Mouse (Mus musculus): ENCODE data around the gene P2rx4.

Gene P2rx4

DNA sequence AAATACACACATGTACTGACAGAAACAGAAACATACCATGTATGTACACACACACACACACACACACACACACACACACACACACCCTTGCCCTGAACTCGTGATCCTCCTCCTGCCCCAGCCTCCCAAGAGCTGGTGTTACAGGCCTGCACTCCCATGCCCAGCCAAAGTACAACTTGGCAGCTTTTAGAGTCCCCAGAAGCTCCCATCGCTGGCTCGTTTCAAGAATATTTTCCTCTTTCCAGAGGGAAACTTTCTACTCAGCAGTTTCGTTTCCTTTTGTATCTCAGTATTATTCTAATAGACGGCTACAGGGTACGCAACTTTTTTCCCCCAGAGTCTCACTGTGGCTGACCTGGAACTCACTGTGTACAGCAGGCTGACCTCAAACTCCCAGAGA lies 5.2 kb upstream of the P2rx4 start:
- no peak for DNase-seq (ENCODE audit: extremely low read depth, low read depth)

DNA sequence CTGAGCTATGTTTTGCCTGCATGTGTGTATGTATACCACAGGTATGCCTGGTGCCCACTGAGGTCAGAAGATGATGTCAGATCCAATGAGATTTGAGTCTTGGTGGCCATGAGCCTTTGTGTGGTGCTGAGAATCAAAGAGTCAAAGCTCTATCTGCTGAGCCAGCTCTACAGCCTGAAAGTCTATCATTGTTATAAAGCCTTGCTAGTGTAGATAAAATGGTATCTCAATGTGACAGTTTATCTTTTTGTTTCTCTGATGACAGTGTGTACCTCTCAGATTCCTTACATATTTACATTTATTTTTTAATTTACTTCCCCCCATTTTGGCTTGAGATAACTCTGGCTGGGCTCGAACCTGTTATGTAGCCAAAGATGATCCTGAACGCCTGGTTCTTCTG lies 3.8 kb upstream of the P2rx4 start:
- no peak for DNase-seq (ENCODE audit: extremely low read depth, low read depth)

DNA sequence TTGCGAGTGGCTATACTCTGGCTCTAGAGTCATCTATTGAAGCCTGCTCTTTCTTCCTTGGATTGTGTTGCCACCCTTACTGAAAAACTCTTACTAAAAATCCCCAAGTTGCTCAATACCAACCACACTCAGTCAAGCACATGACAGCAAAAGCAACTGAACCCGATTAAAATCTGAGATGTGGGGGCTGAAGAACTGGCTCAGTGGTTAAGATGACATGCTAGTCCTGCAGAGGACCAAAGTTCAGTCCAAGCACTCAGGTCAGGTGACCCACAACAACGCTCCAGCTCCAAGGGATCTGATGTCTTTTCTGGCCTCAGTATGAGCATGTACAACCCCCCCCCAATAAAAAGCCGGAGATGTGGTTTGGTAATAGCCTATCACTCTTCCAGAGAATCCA lies 2.8 kb upstream of the P2rx4 start:
- DNase-seq (ENCODE audit: extremely low read depth, low read depth), result no peak

DNA sequence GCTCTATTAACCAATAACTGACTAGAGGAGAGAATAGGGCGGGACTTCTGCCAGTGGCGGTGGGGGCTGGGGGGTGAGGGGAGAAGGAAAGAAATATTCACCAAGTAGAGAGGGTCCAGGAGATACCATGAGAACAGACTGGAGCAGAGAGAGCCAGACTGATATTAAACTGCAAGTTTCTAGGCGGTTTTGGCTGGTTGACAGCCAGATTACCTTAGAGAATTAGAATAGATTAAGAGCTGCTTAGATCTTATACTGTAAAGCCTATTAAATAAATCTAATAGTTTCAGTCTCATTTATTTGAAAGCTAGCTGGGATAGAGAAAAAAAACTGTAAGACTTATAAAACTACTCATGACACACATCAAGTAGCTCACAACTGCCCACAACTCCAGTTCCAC lies 2.2 kb upstream of the P2rx4 start:
- no peak for DNase-seq (ENCODE audit: extremely low read depth, low read depth)

DNA sequence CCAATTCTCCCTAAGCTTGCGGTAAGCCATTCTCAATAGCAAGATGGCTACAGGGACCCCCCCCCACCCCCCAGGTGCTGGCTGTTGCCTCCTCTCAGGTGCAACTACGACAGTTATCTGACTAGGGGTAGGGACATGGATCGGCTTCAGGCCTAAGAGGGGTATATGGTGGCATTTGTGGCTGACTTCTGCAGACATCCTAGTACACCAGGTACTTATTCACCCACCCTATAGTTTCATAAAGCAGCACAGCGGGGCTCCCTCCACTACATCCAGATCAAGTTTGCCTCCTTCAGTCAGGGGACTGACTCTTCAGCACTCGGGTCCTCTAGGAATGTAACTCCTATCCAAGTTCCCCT lies 448 bp upstream of the P2rx4 start:
- DNase-seq (ENCODE audit: extremely low read depth, low read depth), result no peak

DNA sequence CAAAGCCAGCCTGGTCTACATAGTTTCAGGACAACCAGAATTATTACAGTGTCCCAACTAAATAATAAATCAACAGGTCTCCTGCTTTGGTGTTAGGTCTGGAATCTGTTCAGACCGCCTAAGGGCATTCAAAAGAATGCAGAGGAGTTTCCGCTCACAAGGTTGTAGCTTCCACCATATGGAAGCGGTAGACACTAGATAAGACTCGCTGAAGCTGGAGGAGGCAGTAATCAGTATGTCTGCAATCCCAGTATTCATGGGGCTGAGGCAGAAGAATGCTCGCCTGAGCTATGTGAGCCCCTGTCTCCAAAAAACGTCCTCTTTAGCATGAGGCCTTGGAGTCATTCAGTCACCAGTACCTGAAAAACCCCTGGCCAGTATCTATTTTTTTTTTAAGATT lies 1.5 kb downstream of the P2rx4 start:
- DNase-seq (ENCODE audit: extremely low read depth, low read depth), result peak; percentile 58

DNA sequence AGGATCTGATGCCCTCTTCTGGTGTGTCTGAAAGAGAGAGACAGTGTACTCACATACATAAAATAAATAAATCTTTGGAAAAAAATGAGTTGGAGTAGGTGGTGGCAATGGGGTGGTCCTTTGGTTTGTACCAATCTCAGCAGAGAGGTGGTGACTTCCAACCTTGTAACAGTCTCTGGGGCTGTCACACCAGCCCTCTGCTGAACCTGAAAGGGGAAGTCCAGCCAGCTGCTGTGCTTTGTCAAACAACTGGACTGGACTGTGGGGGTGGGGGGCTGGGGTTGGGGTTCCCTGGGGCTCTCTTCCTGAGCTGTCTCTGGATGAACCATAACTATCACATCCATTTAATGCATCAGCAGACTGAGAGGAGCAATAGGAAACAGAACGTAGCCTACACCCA lies 8.4 kb downstream of the P2rx4 start:
- no peak for DNase-seq (ENCODE audit: extremely low read depth, low read depth)

DNA sequence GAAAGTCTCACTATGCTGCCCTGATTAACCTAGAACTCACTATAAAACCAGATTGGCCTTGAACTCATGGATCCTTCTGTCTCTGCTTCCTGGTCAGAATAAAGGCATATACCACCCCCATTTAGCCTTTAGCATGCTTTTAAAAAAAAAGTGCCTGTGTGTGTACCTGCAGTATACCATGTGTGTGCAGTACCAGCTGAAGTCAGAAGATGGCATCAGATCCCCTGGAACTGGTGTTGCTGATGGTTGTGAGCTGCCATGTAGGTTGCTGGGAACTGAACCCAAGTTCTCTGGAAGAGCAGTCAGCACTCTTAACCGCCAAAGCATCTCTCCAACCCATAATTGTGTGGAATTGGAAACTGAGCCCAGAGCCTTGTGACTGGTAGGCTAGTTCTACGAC lies 9.4 kb downstream of the P2rx4 start:
- no peak for DNase-seq (ENCODE audit: extremely low read depth, low read depth)

DNA sequence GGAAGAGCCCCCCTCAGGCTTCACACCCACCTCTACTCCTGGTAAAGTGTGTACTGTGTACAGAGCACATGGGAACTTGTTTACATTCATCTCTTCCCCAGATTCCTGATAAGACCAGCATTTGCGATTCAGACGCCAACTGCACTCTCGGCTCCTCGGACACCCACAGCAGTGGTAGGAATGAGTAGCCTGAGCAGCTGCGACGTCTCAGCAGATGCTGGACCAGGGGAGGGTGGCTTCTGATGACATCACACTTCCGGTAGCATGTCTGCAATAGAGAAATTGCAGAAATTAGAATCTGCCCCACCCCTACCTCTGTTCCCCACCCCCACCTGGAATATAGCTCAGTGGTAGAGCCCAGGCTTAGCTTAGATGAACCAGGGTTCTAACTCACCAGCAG lies 11.1 kb downstream of the P2rx4 start:
- no peak for DNase-seq (ENCODE audit: extremely low read depth, low read depth)

DNA sequence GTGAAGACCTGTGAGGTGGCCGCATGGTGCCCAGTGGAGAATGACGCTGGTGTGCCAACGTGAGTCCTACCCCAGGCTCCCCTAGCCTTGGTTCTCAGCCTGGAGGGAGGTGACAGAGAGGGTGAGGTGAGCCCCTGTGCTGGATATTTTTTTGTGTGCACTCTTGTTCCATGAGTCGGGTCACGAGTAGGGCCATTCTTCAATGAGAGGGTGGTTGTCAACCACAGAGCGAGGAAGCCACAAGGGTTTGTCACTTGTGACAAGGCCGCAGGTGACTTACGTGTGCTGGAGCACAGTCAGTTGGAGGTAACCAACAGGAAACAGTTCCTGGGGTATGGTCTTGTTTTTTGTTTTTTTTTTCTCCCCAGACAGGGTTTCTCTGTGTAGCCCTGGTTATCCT lies 11.8 kb downstream of the P2rx4 start:
- no peak for DNase-seq (ENCODE audit: extremely low read depth, low read depth)

DNA sequence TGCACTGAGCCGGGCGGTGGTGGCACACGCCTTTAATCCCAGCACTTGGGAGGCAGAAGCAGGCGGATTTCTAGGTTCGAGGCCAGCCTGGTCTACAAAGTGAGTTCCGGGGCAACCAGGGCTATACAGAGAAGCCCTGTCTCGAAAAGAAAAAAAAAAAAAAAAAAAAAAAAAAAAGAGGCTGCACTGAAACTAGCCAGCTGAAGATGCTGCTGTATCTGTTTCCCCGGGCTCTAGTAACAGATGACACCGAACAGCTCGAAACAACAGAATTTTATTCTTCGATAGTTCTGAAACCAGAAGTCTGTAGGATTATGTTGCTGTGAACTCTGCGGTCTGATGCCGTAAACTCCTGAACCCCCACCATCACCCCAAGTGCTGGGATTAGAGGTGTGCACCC lies 18.1 kb downstream of the P2rx4 start:
- DNase-seq (ENCODE audit: extremely low read depth, low read depth), result no peak

DNA sequence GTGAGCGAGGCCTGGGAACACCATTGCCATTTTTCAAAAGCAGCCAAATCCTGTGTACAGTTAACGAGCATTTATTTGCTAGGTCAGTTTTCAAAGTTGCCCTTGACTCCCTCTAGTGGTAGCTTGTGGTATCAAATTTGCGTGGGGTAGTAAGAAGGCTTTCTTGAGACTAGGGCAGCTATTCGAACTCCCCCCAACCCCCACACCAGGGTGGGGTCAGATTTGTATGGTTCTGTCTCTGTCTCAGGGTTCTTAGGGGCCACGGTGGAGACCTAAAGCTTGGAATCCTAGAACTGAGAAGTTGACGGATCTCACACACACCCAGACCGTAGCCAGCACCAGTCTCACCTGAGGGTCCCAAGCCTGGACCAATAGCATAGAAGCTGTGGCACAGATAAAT lies 18.7 kb downstream of the P2rx4 start:
- peak; percentile 62 for DNase-seq (ENCODE audit: extremely low read depth, low read depth)

DNA sequence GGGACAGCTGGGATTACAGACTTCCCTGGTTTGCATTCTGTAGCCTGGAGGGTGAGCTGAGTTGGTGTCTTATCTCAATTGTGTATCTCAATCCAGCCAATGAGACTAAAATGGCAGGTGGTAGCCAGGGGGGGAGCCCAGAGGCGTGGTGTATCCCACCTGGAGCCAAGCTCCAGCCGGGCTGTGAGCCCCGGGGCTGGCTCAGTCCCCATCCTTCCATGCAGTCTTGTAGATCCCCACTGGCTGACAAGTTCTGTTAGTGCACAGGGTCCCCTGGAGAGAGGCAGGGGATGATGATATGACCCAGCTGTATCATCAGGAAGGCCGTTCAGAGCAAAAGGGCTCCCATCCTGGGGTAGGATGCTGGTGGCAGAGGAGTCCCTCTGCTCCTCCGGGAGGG lies 19.3 kb downstream of the P2rx4 start:
- DNase-seq (ENCODE audit: extremely low read depth, low read depth), result no peak

DNA sequence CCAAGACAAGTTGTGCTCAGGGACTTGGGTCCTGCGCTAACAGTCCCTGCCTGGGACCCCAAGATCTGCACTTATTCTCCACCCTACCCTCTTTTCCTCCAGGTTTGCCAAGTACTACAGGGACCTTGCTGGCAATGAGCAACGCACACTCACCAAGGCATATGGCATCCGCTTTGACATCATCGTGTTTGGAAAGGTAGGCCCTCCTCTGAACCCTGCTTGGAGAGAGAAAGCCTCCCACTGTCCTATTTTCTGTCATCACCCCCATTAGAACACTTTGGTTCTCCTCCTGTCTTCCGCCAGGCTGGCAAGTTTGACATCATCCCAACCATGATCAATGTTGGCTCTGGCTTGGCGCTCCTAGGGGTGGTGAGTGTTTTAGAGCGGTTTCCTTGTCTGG lies 19.8 kb downstream of the P2rx4 start:
- DNase-seq (ENCODE audit: extremely low read depth, low read depth), result no peak

DNA sequence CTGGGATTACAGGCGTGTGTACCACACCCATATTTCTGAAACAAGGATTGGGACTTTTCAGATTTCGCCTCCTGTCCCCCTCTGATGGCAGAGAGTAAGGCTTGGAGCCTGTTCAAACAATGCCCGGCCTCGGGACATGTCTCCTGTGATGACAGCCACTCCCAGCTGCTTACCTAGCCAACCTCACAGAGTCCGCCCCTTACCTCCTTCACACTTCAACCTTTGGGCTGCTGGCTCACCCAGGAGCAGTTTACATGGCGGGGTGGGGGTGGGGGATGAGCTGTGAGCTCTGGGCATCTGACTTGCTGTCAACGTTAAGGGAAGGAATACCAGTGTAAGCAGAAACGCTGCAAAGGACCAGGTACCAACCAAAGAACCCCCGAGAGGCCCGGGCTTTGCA lies 23.4 kb downstream of the P2rx4 start:
- DNase-seq (ENCODE audit: extremely low read depth, low read depth), result no peak

DNA sequence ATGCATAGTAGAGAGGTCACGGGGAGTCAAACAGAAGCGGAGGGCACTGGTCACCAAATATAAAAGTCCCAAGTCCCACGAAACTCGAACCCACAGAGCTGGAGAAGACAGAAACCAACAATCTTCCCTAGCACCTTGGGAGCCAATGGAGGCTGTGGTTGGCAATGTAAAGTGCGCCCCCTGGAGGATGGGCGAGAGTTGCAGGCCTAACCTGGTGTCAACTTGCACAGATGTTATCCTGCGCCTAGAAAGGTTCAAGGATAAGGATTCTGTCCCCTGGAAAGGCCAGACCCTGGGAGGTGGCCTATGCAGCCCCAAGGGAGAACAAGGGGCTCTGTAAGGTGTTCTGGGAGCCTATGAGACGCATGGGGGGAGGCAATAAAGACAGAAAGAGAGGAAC lies 24.0 kb downstream of the P2rx4 start:
- DNase-seq (ENCODE audit: extremely low read depth, low read depth), result no peak

DNA sequence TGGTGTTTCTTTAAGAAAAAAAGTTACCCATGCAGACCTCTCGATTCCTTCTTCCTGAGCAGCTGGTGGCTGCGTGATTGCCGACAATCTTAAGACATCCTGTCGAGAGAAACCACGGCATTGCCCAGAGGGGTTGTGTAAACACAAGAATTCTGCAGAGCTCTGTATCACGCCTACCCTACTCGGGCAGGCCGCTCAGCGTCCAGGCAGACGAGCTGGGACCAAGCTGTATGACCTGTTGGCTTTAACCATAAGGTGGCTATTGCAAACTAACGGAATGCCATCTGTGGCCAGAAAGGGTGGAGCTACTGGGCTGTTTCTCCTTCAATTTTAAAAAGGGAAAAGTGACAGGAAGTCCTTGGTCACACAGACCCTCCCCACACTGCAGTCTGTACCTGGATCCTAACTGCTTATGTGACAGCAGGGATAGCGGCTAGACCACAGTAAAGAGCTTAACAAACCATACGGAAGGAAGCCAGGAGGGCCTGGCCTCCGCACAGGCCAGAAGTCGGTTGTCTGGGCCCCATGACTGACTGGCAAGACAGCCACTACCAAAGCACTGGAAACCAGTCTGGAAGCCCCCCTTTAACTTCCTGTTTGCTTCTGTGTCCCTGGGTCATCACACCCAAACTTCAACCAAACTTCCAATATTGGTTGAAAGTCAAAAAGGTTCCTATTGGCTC lies 24.8 kb downstream of the P2rx4 start:
- no peak for DNase-seq (ENCODE audit: extremely low read depth, low read depth)

DNA sequence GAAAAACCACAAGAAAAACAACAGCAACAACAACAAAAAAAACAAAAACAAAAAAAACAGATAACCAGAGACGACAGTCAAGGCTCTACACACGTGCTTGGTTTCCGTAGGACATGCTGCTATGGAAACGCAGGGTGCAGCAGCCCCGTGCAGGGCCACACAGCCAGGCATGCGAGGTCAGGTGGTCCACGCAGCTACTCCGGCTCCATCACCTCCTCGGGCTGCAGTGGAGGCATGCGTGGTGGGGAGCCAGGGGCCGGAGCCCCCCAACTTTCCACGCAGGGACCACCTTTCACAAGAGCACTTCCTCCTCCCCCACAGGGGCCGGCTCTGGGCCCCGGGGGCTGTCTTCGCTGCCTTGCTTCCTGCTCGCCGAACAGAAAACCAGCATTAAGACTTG lies 26.5 kb downstream of the P2rx4 start:
- no peak for DNase-seq (ENCODE audit: extremely low read depth, low read depth)

DNA sequence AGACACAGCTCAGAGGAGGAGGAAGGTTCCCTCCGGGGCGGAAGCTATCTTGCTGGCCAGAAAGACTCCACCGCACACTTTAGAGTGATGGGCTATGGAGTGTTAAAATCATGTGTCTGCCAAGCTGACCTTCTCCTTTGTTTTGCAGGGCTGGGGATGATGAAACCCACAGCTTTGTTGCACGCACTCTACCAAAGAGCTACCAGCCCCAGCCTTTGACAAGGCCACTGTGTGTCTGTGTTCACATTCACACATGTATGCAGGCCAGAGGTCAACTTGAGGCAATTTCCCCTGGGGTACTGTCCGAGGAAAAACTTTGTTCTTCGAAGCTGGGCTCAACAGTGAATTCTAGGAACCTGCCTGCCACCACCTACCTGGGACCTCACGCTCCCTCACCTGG lies 28.5 kb downstream of the P2rx4 start:
- DNase-seq (ENCODE audit: extremely low read depth, low read depth), result no peak

DNA sequence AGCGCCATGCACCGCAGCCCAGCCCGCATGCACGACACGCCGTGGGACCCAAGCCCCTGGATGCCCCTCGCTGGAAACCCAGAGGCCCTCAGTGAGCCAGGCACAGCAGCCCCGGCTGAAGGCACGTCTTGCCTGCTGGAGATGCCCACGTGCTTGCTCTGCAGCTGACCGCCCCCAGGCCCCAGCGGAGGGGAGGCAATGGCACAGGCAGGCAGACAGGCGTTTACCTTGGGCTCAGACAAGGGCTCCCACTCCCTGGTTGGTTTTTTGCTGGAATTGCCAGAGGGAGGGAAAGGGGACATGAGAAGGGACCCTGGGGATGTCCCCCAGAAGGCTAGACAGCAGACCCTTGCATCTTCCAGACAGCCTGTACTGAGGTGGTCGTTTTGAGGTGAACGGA lies 29.4 kb downstream of the P2rx4 start:
- DNase-seq (ENCODE audit: extremely low read depth, low read depth), result no peak

DNA sequence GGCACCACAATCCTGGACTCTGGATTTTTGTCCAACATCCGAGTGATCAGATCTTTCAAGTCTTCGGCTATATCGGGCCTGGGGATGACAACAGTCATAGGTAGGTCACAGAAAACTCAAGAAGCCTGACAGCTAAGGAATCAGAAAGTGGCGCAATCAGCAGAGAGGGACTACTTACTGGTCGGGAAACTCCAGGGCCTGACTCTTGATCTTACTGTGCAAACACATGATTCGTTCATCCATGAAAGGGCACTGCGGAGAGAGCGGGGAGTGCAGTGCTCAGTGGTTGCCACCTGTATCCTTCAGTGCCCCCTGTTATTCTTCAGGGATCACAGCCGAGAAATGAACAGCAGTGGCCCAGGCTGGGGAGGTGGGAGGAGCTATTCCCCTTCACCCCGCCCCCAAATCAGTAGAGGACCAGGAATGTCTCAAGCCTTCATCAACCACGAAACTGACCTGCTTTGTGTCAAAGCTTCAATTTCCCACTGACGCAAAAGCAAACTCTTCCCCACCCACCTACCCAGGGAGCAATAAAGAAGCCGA lies 36.6 kb downstream of the P2rx4 start:
- DNase-seq (ENCODE audit: extremely low read depth, low read depth), result no peak

DNA sequence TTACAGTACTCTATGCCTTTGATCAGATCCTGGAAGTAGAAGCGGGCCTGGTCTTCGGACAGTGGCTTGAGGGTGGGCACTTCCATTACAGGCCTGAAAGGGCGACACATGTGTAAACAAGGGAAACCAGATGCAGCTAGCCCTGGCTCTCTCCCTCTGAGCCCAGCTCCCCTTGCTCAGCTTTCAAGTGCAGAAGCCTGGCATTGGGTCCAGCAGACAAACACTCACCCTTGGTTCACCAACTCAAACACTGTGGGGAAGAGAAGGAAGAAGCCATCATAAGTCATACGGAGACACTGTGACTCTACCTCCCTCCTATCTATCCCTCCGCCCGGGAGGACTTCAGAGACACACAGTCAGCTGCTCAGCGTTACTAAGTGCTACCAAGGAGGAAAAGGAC lies 40.6 kb downstream of the P2rx4 start:
- DNase-seq (ENCODE audit: extremely low read depth, low read depth), result no peak

DNA sequence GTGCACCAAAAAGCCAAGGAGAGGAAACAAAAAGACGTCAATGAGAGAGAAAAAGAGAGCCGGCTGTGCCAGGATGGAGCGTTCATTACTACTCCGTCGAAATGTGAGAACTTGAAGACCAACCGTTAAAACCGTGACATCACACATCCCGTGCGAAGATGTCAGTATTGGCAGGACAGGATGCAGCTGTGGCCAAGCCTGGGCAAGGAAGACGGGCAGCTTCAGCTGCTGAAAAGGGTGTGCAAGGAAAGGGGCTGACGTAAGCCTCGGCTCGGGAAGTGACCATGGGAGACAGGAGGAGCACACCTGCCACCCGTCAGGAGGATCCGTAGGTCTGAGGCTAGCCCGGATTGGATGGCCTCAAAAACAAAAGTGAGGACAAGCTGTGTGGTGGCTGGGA lies 47.1 kb downstream of the P2rx4 start:
- no peak for DNase-seq (ENCODE audit: extremely low read depth, low read depth)

DNA sequence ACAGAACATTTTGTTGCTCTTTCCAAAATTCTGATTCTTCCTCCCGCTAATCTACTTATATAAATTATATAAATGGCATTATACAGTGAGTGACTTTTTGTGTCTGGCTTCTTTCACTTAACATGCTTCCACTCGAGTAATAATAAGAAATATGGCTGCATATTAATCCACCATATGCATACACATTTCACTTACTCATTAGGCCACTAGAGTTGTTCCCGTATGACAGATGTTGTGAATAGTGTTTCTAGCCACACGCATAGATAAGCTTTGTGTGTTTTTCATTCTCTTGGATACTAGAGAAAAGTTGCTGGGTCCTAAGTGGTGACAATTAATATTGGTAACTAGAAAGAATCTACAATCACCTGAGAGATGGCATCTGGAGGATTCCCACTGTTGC lies 48.3 kb downstream of the P2rx4 start:
- no peak for DNase-seq (ENCODE audit: extremely low read depth, low read depth)

Measured in MEL-GATA-1-ER (cell line).